Mouse (Mus musculus) CD4-positive, CD25-positive, alpha-beta regulatory T cell, adult 9 weeks (primary cell): ENCODE data around the gene Cryzl1. TPM values are rescaled to one million over a fixed set of nuclear protein-coding genes. Genes with fewer than 3 reads are reported as not detected.

Source experiments
- polyA plus RNA-seq: library from polyadenylated mRNA; unstranded; fragments of 100-300 nt; shearing (Covaris generic); gene quantifications from one replicate; pipeline ENCODE4 v1.2.1, GENCODE M21; 2017

The Cryzl1 gene
- polyA plus RNA-seq: 72.6 TPM

DNA sequence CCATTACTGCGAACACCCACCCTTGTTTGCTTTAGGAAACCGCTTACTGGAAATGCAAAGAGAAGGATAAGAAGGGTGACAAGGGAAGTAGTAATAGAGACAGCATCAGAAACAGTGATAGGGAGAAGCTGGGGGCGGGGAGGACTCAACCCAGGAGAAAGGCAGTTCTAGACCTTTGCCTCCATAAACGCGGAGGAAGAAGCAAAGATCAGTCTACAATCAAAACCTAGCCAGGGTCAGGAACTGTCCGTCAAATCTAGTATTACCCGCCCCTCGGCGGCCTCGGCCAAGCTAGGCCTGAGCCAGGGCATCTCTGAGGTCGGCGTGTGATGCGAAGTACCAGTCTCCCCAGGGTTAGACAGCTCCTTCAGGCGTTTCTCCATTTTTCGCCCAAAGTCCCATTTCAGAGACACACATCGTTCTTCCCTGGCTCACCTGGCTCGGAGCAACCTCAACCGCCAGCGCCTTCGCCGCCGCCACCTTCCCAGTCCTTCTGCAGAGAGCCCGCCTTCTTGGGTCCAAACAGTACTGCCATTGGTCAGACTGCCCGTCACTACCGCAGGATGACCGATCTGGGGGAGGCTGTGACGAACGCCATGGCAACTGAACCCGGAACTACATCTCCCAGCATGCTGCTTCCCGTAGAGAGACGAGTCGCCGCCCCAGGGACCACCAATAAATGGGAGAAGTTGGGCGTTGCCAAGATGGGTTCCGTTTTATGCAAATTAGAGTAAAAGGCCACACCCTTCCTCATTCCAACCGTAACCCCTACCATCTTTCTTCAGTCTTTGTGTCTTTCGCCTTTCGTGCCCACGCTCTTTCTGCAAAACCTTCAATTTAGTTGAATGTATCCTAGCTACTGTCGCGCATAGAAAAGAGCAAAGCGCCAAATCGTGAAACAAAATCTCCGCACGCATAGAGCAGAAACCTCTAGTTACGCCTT is at the start of gene Cryzl1:
TSS of gene Cryzl1 (minus strand) at position 853 of the 943 bp plus-strand sequence.

DNA sequence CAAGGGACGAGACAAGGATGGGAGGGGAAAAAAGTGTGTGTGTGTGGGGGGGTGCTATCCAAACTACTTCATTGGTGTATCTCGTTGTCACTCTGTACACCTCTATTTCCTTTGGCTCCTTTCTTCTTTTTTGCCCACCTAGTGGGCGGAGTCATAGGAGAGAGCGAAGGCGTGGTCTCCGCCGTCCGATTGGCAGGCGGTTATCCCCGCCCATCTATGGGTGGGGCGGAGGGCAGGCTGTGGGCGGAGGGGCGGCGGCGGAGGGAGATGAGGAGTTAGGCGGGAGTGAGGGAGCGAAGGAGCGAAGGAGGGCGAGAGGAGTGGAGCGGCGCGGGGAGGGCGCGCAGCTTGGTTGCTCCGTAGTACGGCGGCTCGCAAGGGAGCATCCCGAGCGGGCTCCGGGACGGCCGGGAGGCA is 299 bp upstream of the Cryzl1 start, which contains the start of gene Itsn1:
TSS of gene Itsn1 (plus strand) at position 216 of the 417 bp plus-strand sequence.

DNA sequence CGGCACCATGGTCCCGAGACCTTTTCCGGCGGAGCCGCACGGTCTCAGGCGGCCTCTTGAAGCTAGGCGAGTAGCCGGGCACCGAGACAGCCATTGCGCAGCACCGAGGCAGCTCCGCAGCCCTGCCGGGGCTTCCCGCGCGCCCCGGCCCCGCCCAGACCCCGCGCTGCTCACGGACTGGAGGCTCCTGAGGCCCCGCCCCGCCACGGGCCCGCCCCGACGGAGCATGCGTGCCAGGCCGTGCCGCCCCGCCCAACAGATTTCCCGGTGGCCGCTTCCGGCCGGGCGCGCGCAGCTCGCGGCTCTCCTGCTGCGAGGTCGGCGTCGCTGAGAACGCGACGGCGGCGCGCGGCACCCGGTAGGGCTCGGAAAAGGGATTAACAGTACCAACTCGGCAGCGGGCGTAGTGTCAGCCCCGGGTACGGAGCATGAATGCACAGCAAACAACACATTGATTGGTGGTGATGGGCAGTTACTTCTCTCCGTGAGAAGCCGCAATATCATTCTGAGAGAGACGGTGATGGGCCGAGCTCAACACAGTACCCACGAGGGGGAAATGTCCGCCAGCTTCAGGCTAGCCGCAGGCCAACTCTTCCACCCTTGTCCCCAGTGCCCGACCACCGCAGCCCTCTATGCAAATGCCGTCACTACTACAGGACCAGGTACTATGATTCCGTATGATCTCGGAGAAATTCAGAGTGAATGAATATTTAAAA is 40.0 kb downstream of the Cryzl1 start, which contains the start of gene Donson:
TSS of gene Donson (minus strand) at position 152 of the 716 bp plus-strand sequence.

DNA sequence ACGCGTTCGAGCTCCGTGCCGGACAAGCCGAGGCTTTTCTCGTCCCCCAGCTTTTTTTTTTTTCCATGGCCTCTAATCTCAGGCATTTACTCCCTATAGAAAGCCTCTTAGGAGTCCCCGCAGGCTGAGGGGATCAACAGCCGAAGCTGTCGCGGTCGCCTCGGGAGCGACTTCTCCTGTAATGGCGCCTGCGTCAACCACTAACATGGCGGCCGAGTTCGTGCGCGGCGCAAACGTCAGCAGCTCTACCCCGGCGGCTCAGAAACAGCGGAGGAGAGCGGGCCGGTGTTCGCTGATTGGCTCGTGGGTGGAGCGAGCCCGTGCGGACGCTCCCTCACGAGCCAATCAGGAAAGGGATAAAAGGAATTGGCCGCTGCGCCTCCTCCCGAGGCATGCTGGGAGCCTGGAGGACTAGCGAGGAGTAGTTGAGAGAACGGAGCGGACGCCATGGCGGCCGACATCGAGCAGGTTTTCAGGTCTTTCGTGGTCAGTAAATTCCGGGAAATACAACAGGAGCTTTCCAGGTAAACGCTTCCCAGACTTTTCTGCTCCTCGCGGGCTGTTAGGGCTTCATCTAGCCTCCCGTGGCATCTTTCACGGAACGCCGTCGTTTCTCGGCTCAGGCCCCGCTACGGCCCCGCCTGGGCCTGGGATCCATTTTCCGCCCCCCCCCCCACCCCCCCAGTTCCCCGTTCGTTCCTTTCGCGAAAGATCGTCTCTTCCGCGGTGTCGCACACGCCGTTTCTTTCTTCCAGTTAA is 81.1 kb downstream of the Cryzl1 start, which contains the start of gene Son:
TSS of gene Son (plus strand) at position 46 of the 759 bp plus-strand sequence.

DNA sequence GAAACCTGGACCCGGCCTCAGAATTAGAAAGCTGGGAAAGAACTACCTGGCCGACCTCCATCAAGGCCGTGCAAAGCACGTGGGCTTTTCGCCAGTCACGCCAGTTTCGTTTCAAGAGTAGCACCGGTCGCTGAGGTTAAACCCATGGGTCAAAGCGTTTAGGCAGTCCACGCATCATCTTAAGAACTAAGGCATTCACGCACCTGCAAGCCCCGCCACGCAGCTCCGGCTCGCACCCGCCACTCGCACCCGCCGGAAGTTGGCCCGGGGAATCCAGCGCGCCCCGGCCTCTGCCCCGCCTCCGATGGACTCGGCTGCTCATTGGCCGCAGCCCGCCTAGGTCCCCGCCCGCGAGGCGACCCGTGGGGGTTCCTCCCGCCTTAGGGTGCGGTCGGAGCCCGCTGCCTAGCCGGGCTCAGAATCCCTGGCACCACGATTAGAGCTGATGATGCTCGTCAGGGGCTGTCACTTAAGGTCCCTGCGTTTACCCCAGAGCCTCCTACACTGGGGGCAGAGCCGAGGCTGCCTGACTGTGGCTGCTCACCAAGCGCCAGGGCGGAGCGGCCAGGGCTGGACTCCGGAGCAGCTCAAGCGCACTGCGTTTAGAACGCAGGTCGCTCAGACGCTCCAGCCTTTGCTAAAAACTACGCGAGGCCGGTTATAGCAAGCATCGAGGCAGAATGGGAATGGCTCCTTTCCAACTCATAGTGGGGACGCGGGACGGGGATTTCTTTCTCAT is 81.9 kb downstream of the Cryzl1 start, which contains the start of gene Gart:
TSS of gene Gart (minus strand) at position 272 of the 739 bp plus-strand sequence.

Other genes with a start within 250 kb of the Cryzl1 start
- gene Ifnar1, start 243.7 kb downstream of the Cryzl1 start, polyA plus RNA-seq: 194 TPM
- gene Ifngr2, start 181.9 kb downstream of the Cryzl1 start, polyA plus RNA-seq: 17.5 TPM
- gene Tmem50b, start 131.2 kb downstream of the Cryzl1 start, polyA plus RNA-seq: 38.8 TPM
- 4.1 TPM for gene Dnajc28, start 109.9 kb downstream of the Cryzl1 start, polyA plus RNA-seq
- 157 TPM for gene Gart, start 82.0 kb downstream of the Cryzl1 start, polyA plus RNA-seq
- 157 TPM for gene Son, start 81.5 kb downstream of the Cryzl1 start, polyA plus RNA-seq
- 7.3 TPM for gene Donson, start 40.2 kb downstream of the Cryzl1 start, polyA plus RNA-seq
- gene Itsn1, start 306 bp upstream of the Cryzl1 start, polyA plus RNA-seq: 3.0 TPM